Mouse (Mus musculus) MEL (cell line): ENCODE measurements at regions not wholly inside any gene's neighbourhood (a gene's known extent, or its start where the extent isn't known, plus 50 kb on each side); places are given as distances from the start of the nearest gene placed in this dataset.

ENCODE experiments used
- DNase-seq: peaks from one replicate; pipeline ENCODE4 v3.0.0; 2011; ENCODE audit warnings: low read depth, low spot score
- H3K27ac ChIP-seq: 2 replicates; pipeline ENCODE4 v1.5.1; 2012; ENCODE audit warnings: low read depth, mild to moderate bottlenecking, control low read depth, low read length, moderate library complexity; ENCODE audit not compliant: control insufficient read depth
- H3K27me3 ChIP-seq, 2 experiments: fragments of 150-350 bp in 1 of 2; sonication (generic) in 1 of 2; 2 replicates each; pipeline ENCODE4 v1.6.1; 2012; ENCODE audit warnings: low read length in 2 of 2, mild to moderate bottlenecking in 2 of 2, improper control_type of control experiment in 1 of 2, moderate library complexity in 1 of 2; ENCODE audit not compliant: insufficient read depth in 2 of 2, control insufficient read depth in 1 of 2
- H3K36me3 ChIP-seq, 2 experiments: 2 replicates each; pipeline ENCODE4 v1.6.1; 2012 to 2014; ENCODE audit warnings: low read length in 2 of 2, improper control_type of control experiment in 1 of 2, inconsistent platforms in 1 of 2, mild to moderate bottlenecking in 1 of 2; ENCODE audit not compliant: insufficient read depth in 2 of 2, control insufficient read depth in 1 of 2
- H3K4me1 ChIP-seq, 2 experiments: fragments of 150-350 bp in 1 of 2; sonication (generic) in 1 of 2; 2 replicates each; pipeline ENCODE4 v1.6.1; 2012; ENCODE audit warnings: low read length in 2 of 2, improper control_type of control experiment in 1 of 2, mild to moderate bottlenecking in 1 of 2; ENCODE audit not compliant: insufficient read depth in 2 of 2, control insufficient read depth in 1 of 2
- H3K4me3 ChIP-seq, 2 experiments: fragments of 150-350 bp in 1 of 2; sonication (generic) in 1 of 2; 2 replicates each; pipeline ENCODE4 v1.5.1; 2012; ENCODE audit warnings: low read depth in 2 of 2, low read length in 2 of 2, mild to moderate bottlenecking in 2 of 2, moderate library complexity in 2 of 2, control low read depth in 1 of 2, improper control_type of control experiment in 1 of 2; ENCODE audit not compliant: control insufficient read depth in 1 of 2, insufficient read depth in 1 of 2
- H3K79me2 ChIP-seq: 2 replicates; pipeline ENCODE4 v1.6.1; 2012; ENCODE audit warnings: mild to moderate bottlenecking, low read length, moderate library complexity; ENCODE audit not compliant: control insufficient read depth, poor library complexity, insufficient read depth
- H3K9ac ChIP-seq: 2 replicates; pipeline ENCODE4 v1.6.1; 2012; ENCODE audit warnings: low read depth, mild to moderate bottlenecking, control low read depth, low read length, moderate library complexity; ENCODE audit not compliant: control insufficient read depth, poor library complexity, severe bottlenecking
- H3K9me3 ChIP-seq: fragments of 150-350 bp; sonication (generic); replicated peaks from 2 replicates; pipeline ENCODE4 v1.6.1; 2012; ENCODE audit warnings: mild to moderate bottlenecking, low read length, improper control_type of control experiment, moderate library complexity; ENCODE audit not compliant: insufficient read depth
- BHLHE40 ChIP-seq: IDR thresholded peaks from 2 replicates; pipeline ENCODE4 v1.6.1; 2012; ENCODE audit warnings: low read depth, mild to moderate bottlenecking, inconsistent platforms, low read length, improper control_type of control experiment, borderline replicate concordance
- CHD1 ChIP-seq: IDR thresholded peaks from 2 replicates; pipeline ENCODE4 v1.6.1; 2012; ENCODE audit warnings: low read depth, mild to moderate bottlenecking, inconsistent platforms, low read length, improper control_type of control experiment
- CHD2 ChIP-seq: IDR thresholded peaks from 2 replicates; pipeline ENCODE4 v1.6.1; 2011; ENCODE audit warnings: low read length, improper control_type of control experiment
- E2F4 ChIP-seq: IDR thresholded peaks from 2 replicates; pipeline ENCODE4 v1.6.1; 2011; ENCODE audit warnings: low read depth, low read length, improper control_type of control experiment, borderline replicate concordance
- ELF1 ChIP-seq: IDR thresholded peaks from 2 replicates; pipeline ENCODE4 v1.6.1; 2014; ENCODE audit warnings: low read depth, mild to moderate bottlenecking, inconsistent platforms, low read length, improper control_type of control experiment, moderate library complexity
- EP300 ChIP-seq, 2 experiments: IDR thresholded peaks; 2 replicates each; pipeline ENCODE4 v1.6.1; 2011; ENCODE audit warnings: improper control_type of control experiment in 2 of 2, low read length in 2 of 2, low read depth in 1 of 2, mild to moderate bottlenecking in 1 of 2
- ETS1 ChIP-seq: IDR thresholded peaks from 2 replicates; pipeline ENCODE4 v1.6.1; 2012; ENCODE audit warnings: low read depth, mild to moderate bottlenecking, inconsistent platforms, low read length, improper control_type of control experiment, moderate library complexity
- GATA1 ChIP-seq: IDR thresholded peaks from 2 replicates; pipeline ENCODE4 v1.6.1; 2011; ENCODE audit warnings: low read depth, low read length, improper control_type of control experiment
- MAFK ChIP-seq: IDR thresholded peaks from 2 replicates; pipeline ENCODE4 v1.6.1; 2011; ENCODE audit warnings: low read depth, mild to moderate bottlenecking, low read length, improper control_type of control experiment, borderline replicate concordance
- MAZ ChIP-seq: IDR thresholded peaks from 2 replicates; pipeline ENCODE4 v1.6.1; 2012; ENCODE audit warnings: low read depth, mild to moderate bottlenecking, inconsistent platforms, low read length, improper control_type of control experiment
- MXI1 ChIP-seq: IDR thresholded peaks from 2 replicates; pipeline ENCODE4 v1.6.1; 2011; ENCODE audit warnings: mild to moderate bottlenecking, low read depth, low read length, improper control_type of control experiment
- MYB ChIP-seq: IDR thresholded peaks from 2 replicates; pipeline ENCODE4 v1.6.1; 2011; ENCODE audit warnings: mild to moderate bottlenecking, low read depth, low read length, improper control_type of control experiment
- MYC ChIP-seq: IDR thresholded peaks from 2 replicates; pipeline ENCODE4 v1.6.1; 2011; ENCODE audit warnings: low read depth, mild to moderate bottlenecking, low read length, improper control_type of control experiment, moderate library complexity
- NRF1 ChIP-seq: IDR thresholded peaks from 2 replicates; pipeline ENCODE4 v1.6.1; 2014; ENCODE audit warnings: low read depth, mild to moderate bottlenecking, inconsistent platforms, low read length, improper control_type of control experiment, moderate library complexity; ENCODE audit not compliant: poor library complexity, insufficient read depth, severe bottlenecking
- POLR2AphosphoS2 ChIP-seq: IDR thresholded peaks from 2 replicates; pipeline ENCODE4 v1.6.1; 2011; ENCODE audit warnings: low read length, improper control_type of control experiment
- SMC3 ChIP-seq: IDR thresholded peaks from 2 replicates; pipeline ENCODE4 v1.6.1; 2011; ENCODE audit warnings: low read depth, low read length, improper control_type of control experiment
- USF1 ChIP-seq: IDR thresholded peaks from 2 replicates; pipeline ENCODE4 v1.6.1; 2014; ENCODE audit warnings: low read depth, mild to moderate bottlenecking, inconsistent platforms, low read length, improper control_type of control experiment, moderate library complexity
- USF2 ChIP-seq, 2 experiments: IDR thresholded peaks; 2 replicates each; pipeline ENCODE4 v1.6.1; 2011 to 2012; ENCODE audit warnings: improper control_type of control experiment in 2 of 2, low read length in 2 of 2, borderline replicate concordance in 1 of 2, inconsistent platforms in 1 of 2, low read depth in 1 of 2, mild to moderate bottlenecking in 1 of 2; ENCODE audit not compliant: insufficient read depth in 1 of 2
- ZC3H11A ChIP-seq: IDR thresholded peaks from 2 replicates; pipeline ENCODE4 v1.6.1; 2012; ENCODE audit warnings: low read depth, mild to moderate bottlenecking, inconsistent platforms, low read length, improper control_type of control experiment
- ZKSCAN1 ChIP-seq: IDR thresholded peaks from 2 replicates; pipeline ENCODE4 v1.6.1; 2012; ENCODE audit warnings: low read depth, mild to moderate bottlenecking, inconsistent platforms, low read length, improper control_type of control experiment, moderate library complexity
- ZNF384 ChIP-seq: IDR thresholded peaks from 2 replicates; pipeline ENCODE4 v1.6.1; 2012; ENCODE audit warnings: low read depth, mild to moderate bottlenecking, inconsistent platforms, low read length, improper control_type of control experiment

GRCm38 (mm10) chr8:103846382-103846976 lies 254.9 kb upstream of the Cdh5 start:
- Histone ChIP-seq H3K27ac (no peak overlapping the region), H3K36me3 (no peaks in the 10 kb centered on the region), H3K4me1 (no peaks in the 10 kb centered on the region), H3K79me2 (no peaks in the 10 kb centered on the region), H3K9me3 (no peaks in the 10 kb centered on the region), H3K9ac (no peak overlapping the region), H3K27me3 (no peaks in the 10 kb centered on the region), H3K4me3 (no peak overlapping the region)
- DNase-seq, result no peak
- TF ChIP-seq E2F4, result no peak

GRCm38 (mm10) chr8:103849785-103850184 lies 251.6 kb upstream of the Cdh5 start:
- no peaks in the 10 kb centered on the region for H3K4me1 ChIP-seq
- TF ChIP-seq ETS1 (no peak), SMC3 (no peak), NRF1 (no peak), CHD1 (no peak)
- TF ChIP-seq, all 39 proteins: peak for 0
- H3K79me2 ChIP-seq, result no peaks in the 10 kb centered on the region
- H3K27ac ChIP-seq, result no peak overlapping the region
- H3K36me3 ChIP-seq, result no peaks in the 10 kb centered on the region
- H3K9me3 ChIP-seq, result no peaks in the 10 kb centered on the region
- H3K27me3 ChIP-seq, result no peaks in the 10 kb centered on the region
- DNase-seq, result no peak
- H3K4me3 ChIP-seq, result no peak overlapping the region
- no peak overlapping the region for H3K9ac ChIP-seq

GRCm38 (mm10) chr8:103851286-103851685 lies 250.1 kb upstream of the Cdh5 start:
- no peak overlapping the region for H3K9ac ChIP-seq
- DNase-seq, result no peak
- H3K27ac ChIP-seq, result no peak overlapping the region
- TF ChIP-seq MAZ (no peak), ELF1 (no peak), ZC3H11A (no peak), MAFK (no peak)
- H3K36me3 ChIP-seq, result no peaks in the 10 kb centered on the region
- H3K9me3 ChIP-seq, result no peaks in the 10 kb centered on the region
- no peak overlapping the region for H3K4me3 ChIP-seq
- H3K27me3 ChIP-seq, result no peaks in the 10 kb centered on the region
- H3K4me1 ChIP-seq, result no peaks in the 10 kb centered on the region
- no peaks in the 10 kb centered on the region for H3K79me2 ChIP-seq

GRCm38 (mm10) chr8:103853048-103853447 lies 248.4 kb upstream of the Cdh5 start:
- H3K9ac ChIP-seq, result no peak overlapping the region
- TF ChIP-seq EP300 (IDR thresholded peaks at IDR 0.05; ENCODE audit: low read depth in 1 of 2, low read length in 2 of 2) (no peak), ZNF384 (no peak), MXI1 (no peak), MAFK (no peak), USF1 (no peak), POLR2AphosphoS2 (no peak), MYC (no peak), MYB (no peak), CHD1 (no peak), USF2 (IDR thresholded peaks at IDR 0.05; ENCODE audit: borderline replicate concordance in 1 of 2, insufficient read depth in 1 of 2, low read depth in 1 of 2, low read length in 2 of 2) (no peak), GATA1 (no peak), SMC3 (no peak), CHD2 (no peak), ZKSCAN1 (no peak), BHLHE40 (no peak)
- no peaks in the 10 kb centered on the region for H3K4me1 ChIP-seq
- H3K79me2 ChIP-seq, result no peaks in the 10 kb centered on the region
- H3K4me3 ChIP-seq, result no peak overlapping the region
- no peaks in the 10 kb centered on the region for H3K36me3 ChIP-seq
- no peaks in the 10 kb centered on the region for H3K27me3 ChIP-seq
- no peak for DNase-seq
- no peak overlapping the region for H3K27ac ChIP-seq
- no peaks in the 10 kb centered on the region for H3K9me3 ChIP-seq
